Mouse (Mus musculus) liver, embryonic 13.5 days (tissue): ENCODE data around the gene Rbpj. TPM values are rescaled to one million over a fixed set of nuclear protein-coding genes. Genes with fewer than 3 reads are reported as not detected.

Experiments
- ATAC-seq: fragments of 200-750 bp; cut with Nextera tagmentation; 2 replicates; pipeline ENCODE4 v1.8.0; 2017; ENCODE audit warnings: low read depth, mild to moderate bottlenecking, moderate number of reproducible peaks, moderate library complexity
- DNase-seq: peaks from one replicate; pipeline ENCODE4 v3.0.0; 2022
- H3K27ac ChIP-seq: fragments of 300-500 bp; sonication (generic); 2 replicates; pipeline ENCODE4 v1.5.1; 2015; ENCODE audit warnings: moderate library complexity, mild to moderate bottlenecking, inconsistent platforms
- H3K27me3 ChIP-seq: fragments of 300-500 bp; sonication (generic); 2 replicates; pipeline ENCODE4 v1.6.1; 2015; ENCODE audit warnings: mild to moderate bottlenecking, inconsistent platforms
- H3K36me3 ChIP-seq: fragments of 300-500 bp; sonication (generic); 2 replicates; pipeline ENCODE4 v1.6.1; 2015; ENCODE audit warnings: mild to moderate bottlenecking, inconsistent platforms
- H3K4me1 ChIP-seq: fragments of 300-500 bp; sonication (generic); replicated peaks from 2 replicates; pipeline ENCODE4 v1.6.1; 2015; ENCODE audit warnings: inconsistent platforms
- H3K4me2 ChIP-seq: fragments of 300-500 bp; sonication (generic); 2 replicates; pipeline ENCODE4 v1.6.1; 2015; ENCODE audit warnings: inconsistent platforms, mild to moderate bottlenecking, moderate library complexity
- H3K4me3 ChIP-seq: fragments of 300-500 bp; sonication (generic); replicated peaks from 2 replicates; pipeline ENCODE4 v1.5.1; 2015; ENCODE audit warnings: mild to moderate bottlenecking, inconsistent platforms
- H3K9ac ChIP-seq: fragments of 300-500 bp; sonication (generic); 2 replicates; pipeline ENCODE4 v1.6.1; 2015; ENCODE audit warnings: mild to moderate bottlenecking, inconsistent platforms
- H3K9me3 ChIP-seq: fragments of 300-500 bp; sonication (generic); replicated peaks from 2 replicates; pipeline ENCODE4 v1.6.1; 2016; ENCODE audit warnings: inconsistent platforms
- WGBS: fragments of 180-500 bp; shearing (Covaris S2); methylation state at CpG from one replicate; pipeline ENCODE4 v1.1.7; 2015; ENCODE audit not compliant: insufficient replicate concordance; 5-methylcytosine and 5-hydroxymethylcytosine counted together
- polyA plus RNA-seq: library from polyadenylated mRNA; unstranded; fragments of >200 nt; fragmentation: Nextera tagmentation; extraction: Ambion mirVana; gene quantifications from 2 replicates; pipeline ENCODE4 v1.2.1, GENCODE M21; 2015

Rbpj gene
- polyA plus RNA-seq, 1 experiment from 2014 or later = 7.4 TPM

DNA sequence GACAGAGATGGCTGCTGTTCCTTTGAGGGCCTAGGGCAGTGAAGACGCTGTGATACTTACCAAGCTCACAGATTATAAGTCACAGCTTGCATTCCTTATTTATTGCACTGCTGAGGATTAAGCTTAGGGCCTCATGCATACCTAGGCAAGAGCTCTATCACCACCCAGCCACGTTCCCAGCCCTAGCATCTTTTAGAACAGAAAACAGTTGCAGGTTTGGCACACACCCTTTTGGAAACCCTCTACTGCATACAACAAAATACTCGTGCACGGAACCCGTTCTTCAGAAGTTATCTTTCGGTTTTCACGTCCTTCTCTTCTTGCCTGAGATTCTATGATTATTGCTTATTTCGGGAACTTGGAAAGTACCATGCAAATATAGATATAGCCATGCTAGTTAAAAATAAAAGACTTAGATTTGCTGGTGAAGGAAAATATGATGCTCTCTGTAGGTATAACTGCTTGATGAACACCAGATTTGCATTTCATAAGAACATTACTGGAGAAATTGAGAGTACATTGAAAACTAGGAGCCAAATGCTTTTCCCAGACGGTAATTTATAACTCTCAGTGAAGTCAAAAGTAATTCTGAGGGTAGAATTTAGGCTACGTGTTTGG lies 111.4 kb downstream of the Rbpj start:
- Histone ChIP-seq H3K27ac (no peak overlapping the region), H3K27me3 (0 out of 2 replicates have a peak, but pooled peaks cover 3% of the 10 kb centered on the region)
- WGBS = 71% methylated on average over 10 of the region's 10 CpGs

DNA sequence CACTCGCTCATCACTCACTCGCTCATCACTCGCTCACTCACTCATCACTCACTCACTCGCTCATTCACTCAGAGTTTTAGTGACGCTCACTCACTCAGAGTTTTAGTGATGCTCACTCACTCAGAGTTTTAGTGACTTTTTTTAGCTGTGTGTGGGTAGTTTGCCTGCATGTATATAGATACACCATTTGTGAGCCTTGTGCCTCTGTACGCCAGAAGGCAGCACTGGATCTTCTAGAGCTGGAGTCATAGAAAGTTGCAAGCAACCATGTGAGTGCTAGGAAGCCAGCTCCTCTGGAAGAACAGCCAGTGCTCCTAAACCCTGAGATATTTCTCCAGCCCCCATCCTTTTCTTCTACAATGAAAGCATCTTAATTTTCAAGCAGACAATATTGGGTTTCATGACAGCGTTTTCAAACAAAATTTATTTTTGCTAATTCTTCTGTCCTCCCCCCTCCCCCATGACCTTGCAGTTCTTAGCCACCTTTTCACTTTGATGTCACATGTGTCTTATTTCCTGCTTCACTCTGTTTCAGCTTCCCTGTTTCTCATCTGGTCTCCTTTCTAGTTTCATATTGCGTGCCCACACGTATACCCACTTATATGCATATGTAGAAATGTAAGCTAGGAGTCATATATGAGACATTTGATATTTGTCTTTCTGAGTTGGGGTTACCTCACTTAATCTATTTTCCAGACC lies 118.3 kb downstream of the Rbpj start:
- H3K27ac ChIP-seq = no peak overlapping the region
- no peak overlapping the region for H3K9ac ChIP-seq
- 0 out of 2 replicates have a peak, but pooled peaks cover 3% of the 10 kb centered on the region for H3K27me3 ChIP-seq
- no peak overlapping the region for H3K4me3 ChIP-seq
- 0 out of 2 replicates have a peak, but pooled peaks cover 5% of the 10 kb centered on the region for H3K4me1 ChIP-seq
- ATAC-seq (no peak), DNase-seq (no peak)
- H3K9me3 ChIP-seq = no peaks in the 10 kb centered on the region
- 73% methylated on average over 9 of the region's 9 CpGs for WGBS
- H3K4me2 ChIP-seq = no peak overlapping the region
- H3K36me3 ChIP-seq = no peaks in the 10 kb centered on the region

More for the DNA sequence above, 111.4 kb downstream of the Rbpj start:
- no peak for DNase-seq
- Histone ChIP-seq H3K4me1 (no peaks in the 10 kb centered on the region), H3K36me3 (no peaks in the 10 kb centered on the region), H3K9ac (no peak overlapping the region), H3K4me3 (no peak overlapping the region), H3K4me2 (no peak overlapping the region), H3K9me3 (no peaks in the 10 kb centered on the region)
- ATAC-seq = no peak

DNA sequence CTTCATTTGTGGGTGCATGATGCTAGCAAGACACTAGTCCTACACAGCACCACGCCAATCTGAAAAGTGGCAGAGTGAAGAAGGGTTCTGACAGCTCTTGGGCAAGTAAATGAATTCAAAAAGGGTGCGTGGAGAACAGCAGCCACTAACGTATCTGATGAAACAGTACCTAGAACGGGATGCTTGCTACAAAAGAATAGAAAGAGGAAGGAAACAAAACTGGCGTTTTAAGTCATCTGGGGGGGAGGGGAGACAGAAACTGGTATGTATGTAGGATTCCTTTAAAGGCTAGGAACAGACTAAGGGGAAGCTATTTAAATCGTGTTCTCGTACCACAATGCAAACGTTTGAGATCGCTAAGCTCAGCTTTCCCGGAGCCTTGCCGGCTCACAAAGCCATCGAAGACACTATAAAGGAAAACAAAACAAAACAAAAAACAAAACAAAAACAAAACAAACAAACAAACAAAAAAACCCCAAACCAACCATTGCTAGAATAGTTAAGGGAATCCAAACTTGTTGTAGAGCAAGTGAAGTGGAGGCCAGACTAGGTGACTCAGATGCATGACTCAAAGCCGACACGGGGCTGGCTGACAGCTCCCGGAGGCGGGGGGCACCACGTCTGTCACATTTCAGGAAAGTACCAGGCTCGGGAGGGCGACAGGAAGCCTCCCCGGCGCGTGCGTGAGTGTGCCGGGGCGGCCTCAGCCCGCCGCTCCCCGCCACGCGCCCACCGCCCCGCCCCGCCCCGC lies 122.6 kb downstream of the Rbpj start:
- H3K4me2 ChIP-seq = peak overlapping the region; percentile 96
- H3K9me3 ChIP-seq = no peaks in the 10 kb centered on the region
- H3K27ac ChIP-seq = peak overlapping the region; percentile 70
- no peaks in the 10 kb centered on the region for H3K27me3 ChIP-seq
- peak overlapping the region; percentile 89 for H3K9ac ChIP-seq
- peaks cover 24% of the 10 kb centered on the region for H3K4me1 ChIP-seq
- peak overlapping the region; percentile 90 for H3K4me3 ChIP-seq
- DNase-seq (peak; percentile 4), ATAC-seq (no peak)
- no peaks in the 10 kb centered on the region for H3K36me3 ChIP-seq
- under 1% methylated on average over 34 of the region's 34 CpGs for WGBS

DNA sequence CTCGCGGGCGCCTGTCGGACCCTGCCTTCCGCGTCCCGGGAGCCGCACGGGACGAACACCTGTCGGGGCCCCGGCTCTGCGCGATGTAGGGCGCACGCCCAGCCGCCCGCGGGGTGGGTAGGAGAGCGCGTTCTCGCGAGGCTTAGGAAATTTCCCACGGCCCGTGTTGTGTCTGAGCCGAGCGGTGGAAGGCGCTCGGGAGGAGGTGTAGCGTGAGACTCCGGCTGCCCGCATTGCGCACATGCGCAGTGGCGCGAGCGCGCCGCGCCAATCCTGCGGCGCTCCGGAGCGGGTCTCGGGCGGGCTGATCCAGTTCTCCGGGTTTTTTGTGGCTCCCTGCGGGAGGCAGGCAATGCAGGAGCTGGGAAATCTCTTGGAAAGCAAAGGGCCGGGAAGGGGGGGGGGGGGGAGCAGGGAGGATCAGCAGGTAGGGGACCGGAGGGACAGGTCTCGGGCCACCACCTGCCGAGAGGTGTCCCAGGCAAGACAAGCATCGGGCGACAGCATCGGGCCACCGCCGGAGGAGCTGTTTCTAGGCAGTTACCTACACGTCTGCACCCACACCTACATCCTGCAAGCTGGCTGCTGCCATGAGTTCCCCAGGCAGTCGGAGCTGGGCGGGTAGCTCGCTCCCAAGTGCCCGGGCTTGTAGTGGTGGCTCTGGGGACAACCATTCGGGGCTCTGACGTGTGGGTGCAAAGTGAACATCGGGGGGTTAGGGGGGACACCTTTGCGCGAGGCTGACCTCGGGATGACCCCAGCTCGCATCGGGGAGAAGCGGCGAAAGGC lies 123.4 kb downstream of the Rbpj start:
- Histone ChIP-seq H3K4me3 (peak overlapping the region; percentile 90), H3K36me3 (no peaks in the 10 kb centered on the region), H3K27ac (peak overlapping the region; percentile 89), H3K4me2 (peak overlapping the region; percentile 96), H3K27me3 (no peaks in the 10 kb centered on the region), H3K9ac (peak overlapping the region; percentile 89), H3K4me1 (peaks cover 29% of the 10 kb centered on the region), H3K9me3 (no peaks in the 10 kb centered on the region)
- ATAC-seq (peak; percentile 81), DNase-seq (peak; percentile 87)
- WGBS = under 1% methylated on average over 72 of the region's 72 CpGs

DNA sequence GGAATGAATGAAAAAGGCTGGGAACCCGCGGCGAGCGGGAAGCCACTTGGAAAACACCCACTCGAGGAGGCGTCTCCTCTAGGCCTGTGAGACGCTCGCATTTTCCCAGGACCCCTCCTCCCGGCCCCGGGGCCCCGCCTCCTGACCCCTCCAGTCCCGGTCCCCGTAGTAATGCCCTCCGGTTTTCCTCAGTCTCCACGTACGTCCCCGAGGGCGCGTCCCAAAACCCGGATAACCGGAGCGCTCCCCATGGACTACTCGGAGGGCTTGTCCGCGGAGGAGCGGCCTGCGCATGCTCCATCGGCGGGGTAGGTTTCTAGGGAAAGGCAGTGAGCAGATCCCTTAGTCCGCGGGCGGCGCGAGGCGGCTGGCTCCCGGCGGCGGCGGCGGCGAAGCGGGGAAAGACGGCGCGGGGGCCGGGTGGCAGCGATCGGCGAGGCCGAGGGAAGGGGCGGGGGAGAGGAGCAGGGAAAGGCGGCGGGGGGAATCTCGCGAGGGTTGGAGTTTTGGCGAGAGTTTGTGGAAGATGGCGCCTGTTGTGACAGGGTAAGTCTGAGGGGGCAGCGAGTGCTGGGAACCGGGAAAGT lies 124.3 kb downstream of the Rbpj start:
- Histone ChIP-seq H3K36me3 (no peaks in the 10 kb centered on the region), H3K4me2 (peak overlapping the region; percentile 96), H3K27me3 (no peaks in the 10 kb centered on the region), H3K4me1 (peaks cover 30% of the 10 kb centered on the region), H3K4me3 (peak overlapping the region; percentile 90), H3K27ac (peak overlapping the region; percentile 89), H3K9ac (peak overlapping the region; percentile 89), H3K9me3 (no peaks in the 10 kb centered on the region)
- under 1% methylated on average over 59 of the region's 59 CpGs for WGBS
- DNase-seq (peak; percentile 91), ATAC-seq (peak; percentile 79)

DNA sequence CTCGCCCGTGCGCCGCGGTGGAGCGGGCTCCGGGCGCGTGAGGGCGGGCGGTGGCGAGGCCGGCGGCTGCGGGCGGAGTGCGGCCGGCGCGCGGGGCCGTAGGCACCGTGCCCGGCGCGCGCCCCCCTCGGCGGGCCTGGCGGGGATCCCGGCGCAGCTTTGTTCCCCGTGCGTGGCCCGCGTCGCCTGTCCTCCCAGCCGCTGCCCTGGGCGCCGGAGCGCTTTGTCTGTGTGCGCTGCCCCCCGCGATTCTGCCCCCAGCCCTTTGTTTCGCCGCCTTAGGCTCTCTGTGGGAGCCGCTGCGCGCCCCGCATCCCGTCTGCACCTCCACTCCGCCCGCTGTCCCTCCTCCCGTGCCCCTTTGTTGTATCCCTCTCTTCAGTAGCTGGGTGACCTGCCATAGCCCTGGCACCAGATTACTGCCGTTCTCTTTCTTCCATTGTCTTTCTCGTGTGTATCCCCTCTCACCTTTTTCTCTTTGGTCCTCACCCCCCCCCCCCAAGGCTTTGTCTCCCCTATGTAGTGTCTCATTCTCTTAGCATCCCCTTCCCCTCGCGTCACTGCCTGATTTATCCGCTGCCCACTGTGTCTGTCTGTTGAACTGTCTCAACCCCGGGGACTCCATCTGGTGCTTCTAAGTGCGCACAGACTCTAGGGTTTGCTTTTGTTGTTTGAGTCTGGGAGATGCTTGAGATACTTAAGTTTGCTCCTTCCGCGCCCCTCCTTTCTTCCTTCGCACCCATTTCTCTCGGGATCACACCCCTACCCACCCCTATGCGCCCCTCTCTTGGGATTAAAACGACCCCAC lies 125.1 kb downstream of the Rbpj start:
- H3K4me1 ChIP-seq = peaks cover 30% of the 10 kb centered on the region
- no peaks in the 10 kb centered on the region for H3K27me3 ChIP-seq
- no peaks in the 10 kb centered on the region for H3K36me3 ChIP-seq
- peak overlapping the region; percentile 90 for H3K4me3 ChIP-seq
- DNase-seq = peak; percentile 5
- no peaks in the 10 kb centered on the region for H3K9me3 ChIP-seq
- peak; percentile 2; the same call in 1 of the 2 replicates for ATAC-seq
- peak overlapping the region; percentile 96 for H3K4me2 ChIP-seq
- H3K9ac ChIP-seq = peak overlapping the region; percentile 89
- peak overlapping the region; percentile 58 for H3K27ac ChIP-seq
- under 1% methylated on average over 63 of the region's 67 CpGs for WGBS

DNA sequence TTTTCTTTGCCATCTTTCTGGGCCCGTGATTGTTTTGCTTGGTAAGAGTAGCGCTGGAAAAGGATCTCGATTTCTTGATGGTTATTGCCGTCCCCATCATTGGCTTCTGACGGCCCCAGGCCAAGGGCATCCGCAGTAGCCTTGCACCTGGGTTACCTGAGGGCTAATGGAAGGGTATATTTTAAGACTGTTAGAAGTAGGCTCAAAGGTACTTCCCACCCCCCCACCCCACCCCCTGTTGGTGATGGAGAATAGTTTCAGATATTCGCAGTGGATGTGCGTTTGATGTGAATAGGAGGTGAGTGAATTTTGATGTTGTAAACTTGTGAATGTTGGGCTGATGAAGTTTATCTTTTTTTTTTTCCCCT lies 125.7 kb downstream of the Rbpj start:
- Histone ChIP-seq H3K27me3 (no peaks in the 10 kb centered on the region), H3K27ac (no peak overlapping the region), H3K9me3 (no peaks in the 10 kb centered on the region), H3K4me3 (peak overlapping the region; percentile 90), H3K36me3 (no peaks in the 10 kb centered on the region), H3K4me1 (peaks cover 30% of the 10 kb centered on the region), H3K4me2 (peak overlapping the region; percentile 96), H3K9ac (peak overlapping the region; percentile 89)
- DNase-seq (no peak), ATAC-seq (no peak)
- 4% methylated on average over 8 of the region's 8 CpGs for WGBS

DNA sequence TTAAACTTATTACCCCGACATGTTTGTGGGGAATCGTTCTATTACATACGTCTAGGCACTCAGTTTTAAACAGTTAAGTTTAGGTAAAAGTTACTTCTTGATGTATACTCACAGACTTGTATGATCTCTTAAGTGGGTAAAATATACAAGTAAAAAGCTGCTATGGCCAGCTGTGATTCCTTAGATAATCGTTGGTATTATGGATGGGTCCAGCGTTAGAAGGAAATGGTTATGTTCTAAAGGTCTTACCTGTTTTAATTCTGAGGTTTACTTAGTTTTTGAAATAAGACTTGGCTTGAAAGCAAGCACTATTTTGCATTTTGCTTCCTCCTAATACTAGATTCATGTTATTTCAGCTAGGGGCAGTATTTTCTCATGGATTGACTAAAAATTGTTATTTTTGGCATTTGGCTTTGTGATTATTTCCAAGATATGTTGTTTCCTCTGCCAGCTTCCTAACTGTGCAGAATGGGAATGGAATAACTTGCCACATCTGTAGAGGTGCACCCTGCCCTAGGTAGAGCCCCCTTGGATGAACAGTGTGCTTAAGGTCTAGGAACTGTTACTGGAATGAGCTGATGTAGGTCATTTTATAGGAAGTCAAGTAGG lies 127.2 kb downstream of the Rbpj start:
- ATAC-seq (no peak), DNase-seq (no peak)
- no peak overlapping the region for H3K9ac ChIP-seq
- H3K36me3 ChIP-seq = no peaks in the 10 kb centered on the region
- H3K4me3 ChIP-seq = no peak overlapping the region
- H3K27ac ChIP-seq = no peak overlapping the region
- WGBS = 70% methylated on average over 5 of the region's 5 CpGs
- H3K27me3 ChIP-seq = no peaks in the 10 kb centered on the region
- peaks cover 31% of the 10 kb centered on the region for H3K4me1 ChIP-seq
- H3K4me2 ChIP-seq = no peak overlapping the region
- no peaks in the 10 kb centered on the region for H3K9me3 ChIP-seq

DNA sequence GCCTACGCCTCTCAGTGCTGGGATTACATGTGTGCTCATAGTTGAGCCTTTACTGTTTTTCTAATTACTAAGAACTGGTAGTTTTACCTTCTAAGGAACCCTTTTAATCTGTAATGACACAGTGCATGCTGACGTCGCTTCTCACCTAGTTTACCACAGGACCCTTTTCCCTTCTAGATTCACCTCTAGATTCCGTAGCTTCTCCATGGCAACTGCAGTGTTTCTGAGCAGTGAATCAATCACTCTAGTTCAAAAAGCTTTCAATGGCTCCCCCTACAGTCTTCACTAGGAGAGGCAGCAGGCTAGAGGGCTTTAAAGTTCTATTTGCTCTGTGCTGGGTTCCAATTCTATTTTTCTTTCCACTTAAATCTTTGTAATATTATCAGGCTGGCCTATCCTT lies 128.3 kb downstream of the Rbpj start:
- no peak for ATAC-seq
- H3K27ac ChIP-seq = no peak overlapping the region
- 26% methylated on average over 4 of the region's 4 CpGs for WGBS
- H3K9me3 ChIP-seq = no peaks in the 10 kb centered on the region
- H3K4me1 ChIP-seq = peaks cover 32% of the 10 kb centered on the region
- H3K4me3 ChIP-seq = no peak overlapping the region
- H3K4me2 ChIP-seq = peak overlapping the region; percentile 21
- H3K27me3 ChIP-seq = no peaks in the 10 kb centered on the region
- DNase-seq = peak; percentile 20
- H3K36me3 ChIP-seq = no peaks in the 10 kb centered on the region
- H3K9ac ChIP-seq = no peak overlapping the region

DNA sequence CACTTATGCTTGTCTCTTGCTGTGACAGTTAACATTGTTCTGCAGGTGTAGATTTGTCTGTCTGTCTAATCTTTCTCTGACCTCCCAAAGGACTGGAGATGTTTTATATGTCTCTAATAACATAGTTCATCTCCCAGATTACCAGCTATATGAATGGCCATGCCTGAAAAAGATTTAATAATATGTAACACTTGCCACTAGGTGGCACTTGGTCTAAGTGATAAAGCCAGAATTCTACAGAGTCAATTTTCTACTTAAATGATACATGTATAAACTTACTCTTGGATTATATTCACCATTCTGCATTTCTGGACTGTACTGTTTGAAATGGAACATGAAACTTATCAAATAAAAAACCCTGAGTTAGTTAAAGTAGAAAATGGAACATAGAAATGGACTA lies 132.6 kb downstream of the Rbpj start:
- Histone ChIP-seq H3K9ac (no peak overlapping the region), H3K4me1 (peaks cover 18% of the 10 kb centered on the region), H3K4me2 (no peak overlapping the region), H3K4me3 (no peak overlapping the region), H3K27ac (no peak overlapping the region), H3K36me3 (no peaks in the 10 kb centered on the region), H3K27me3 (no peaks in the 10 kb centered on the region), H3K9me3 (no peaks in the 10 kb centered on the region)
- ATAC-seq = no peak
- DNase-seq = no peak
